Mouse (Mus musculus): ENCODE data around the gene Gpr35. TPM values are rescaled to one million over a fixed set of nuclear protein-coding genes. Genes with fewer than 3 reads are reported as not detected.

Gene Gpr35
- total RNA-seq, 1 experiment from 2014 or later: 1.9 TPM

GRCm38 (mm10) chr1:92982931-92983605, 32.4 kb downstream of the Gpr35 start:
- DNase-seq: no peak

- no peak for DNase-seq
Observed at GRCm38 (mm10) chr1:92984999-92985398, 34.3 kb downstream of the Gpr35 start.

- DNase-seq: no peak
Observed at GRCm38 (mm10) chr1:92988894-92989293, 38.2 kb downstream of the Gpr35 start.

- DNase-seq: peak; percentile 1
Observed at GRCm38 (mm10) chr1:92989891-92990290, 39.2 kb downstream of the Gpr35 start.

GRCm38 (mm10) chr1:92992214-92992855, 41.7 kb downstream of the Gpr35 start:
- DNase-seq: peak; percentile 63

- no peak for DNase-seq
Observed at GRCm38 (mm10) chr1:92992880-92993279, 42.2 kb downstream of the Gpr35 start.

GRCm38 (mm10) chr1:93006061-93006460, 55.4 kb downstream of the Gpr35 start, which contains the start of gene Aqp12:
Aqp12 (plus strand) TSS chr1:93006334.
- no peak for DNase-seq

- peak; percentile 94 for DNase-seq
Observed at GRCm38 (mm10) chr1:93009196-93009595, 58.5 kb downstream of the Gpr35 start.

- DNase-seq: peak; percentile 66
Observed at GRCm38 (mm10) chr1:93010731-93011130, 60.1 kb downstream of the Gpr35 start.

- peak; percentile 40 for DNase-seq
Observed at GRCm38 (mm10) chr1:93012103-93012585, 61.5 kb downstream of the Gpr35 start.

- DNase-seq: no peak
Observed at GRCm38 (mm10) chr1:93013367-93013766, 62.7 kb downstream of the Gpr35 start.

GRCm38 (mm10) chr1:93014460-93014859, 63.8 kb downstream of the Gpr35 start:
- peak; percentile 90 for DNase-seq

- no peak for DNase-seq
Observed at GRCm38 (mm10) chr1:93015136-93015535, 64.5 kb downstream of the Gpr35 start.

GRCm38 (mm10) chr1:93018716-93019115, 68.1 kb downstream of the Gpr35 start:
- no peak for DNase-seq

GRCm38 (mm10) chr1:93020602-93021001, 69.9 kb downstream of the Gpr35 start:
- no peak for DNase-seq

- no peak for DNase-seq
Observed at GRCm38 (mm10) chr1:93026600-93026999, 75.9 kb downstream of the Gpr35 start.

GRCm38 (mm10) chr1:93029387-93029786, 78.7 kb downstream of the Gpr35 start:
- no peak for DNase-seq

- DNase-seq: no peak
Observed at GRCm38 (mm10) chr1:93030060-93030459, 79.4 kb downstream of the Gpr35 start.

GRCm38 (mm10) chr1:93031199-93031598, 80.5 kb downstream of the Gpr35 start:
- DNase-seq: no peak

- DNase-seq: peak; percentile 19
Observed at GRCm38 (mm10) chr1:93033989-93034388, 83.3 kb downstream of the Gpr35 start.

- no peak for DNase-seq
Observed at GRCm38 (mm10) chr1:93035981-93036380, 85.3 kb downstream of the Gpr35 start.

All from adrenal gland, postnatal 14 days (tissue).